Mouse (Mus musculus): ENCODE results near the gene Slc25a25. TPM values are rescaled to one million over a fixed set of nuclear protein-coding genes. Genes with fewer than 3 reads are reported as not detected.
A peak's percentile ranks its signal among the peaks of the same experiment; 100 is the strongest.

Slc25a25 gene
- polyA plus RNA-seq (2015; fragmentation: Nextera tagmentation; extraction: Ambion mirVana) = 11.1 and 11.5 TPM in 2 replicates

DNA sequence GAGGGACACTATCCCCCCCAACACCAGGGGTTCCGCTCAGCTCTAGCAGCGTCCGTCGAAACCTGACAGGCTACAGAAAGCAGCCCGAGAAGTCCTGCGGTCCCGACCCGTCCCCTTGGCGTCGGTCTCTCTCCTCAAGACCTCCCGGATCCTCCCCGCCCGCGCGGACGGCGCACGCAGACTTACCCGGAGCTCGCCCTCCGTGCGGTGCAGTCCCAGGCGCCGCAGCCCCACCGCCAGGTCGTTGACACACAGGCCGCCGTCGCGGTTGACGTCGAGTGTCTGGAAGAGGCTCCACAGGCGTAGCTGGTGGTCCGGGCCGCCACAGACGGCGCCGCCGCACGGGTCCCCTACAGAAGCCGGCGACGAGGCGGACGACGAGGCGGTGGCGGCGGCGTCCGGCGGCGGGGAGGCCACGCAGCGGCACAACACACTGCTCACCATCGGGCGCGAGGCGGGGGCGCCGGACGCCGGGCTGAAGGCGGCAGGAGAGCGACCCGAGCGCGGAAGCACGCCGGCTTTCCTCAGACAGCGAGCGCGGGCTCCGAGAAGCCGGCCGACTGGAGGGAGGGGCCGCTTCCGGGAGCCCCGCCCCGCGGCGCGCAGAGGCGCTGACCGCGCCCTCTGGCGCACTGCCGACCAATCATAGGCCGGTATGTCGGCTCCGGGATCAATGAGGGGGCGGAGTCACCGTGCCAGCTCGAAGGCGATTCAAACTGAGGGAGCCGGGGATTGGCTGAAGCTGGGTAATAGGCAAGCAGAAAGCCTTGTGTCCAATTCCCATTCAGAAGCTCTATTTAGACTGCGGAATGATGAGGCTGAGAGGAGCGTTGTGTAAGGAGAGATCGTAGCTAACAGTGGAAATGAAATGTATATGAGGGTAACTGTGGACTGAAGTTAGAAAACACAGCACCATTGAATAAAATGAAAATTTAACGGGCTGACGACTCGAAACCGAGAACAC is at the start of gene Slc25a25:
Gene Slc25a25 (minus strand): TSS at position 565 of the 964 bp plus-strand sequence.
- ATAC-seq (ENCODE audit: low FRiP score, low TSS enrichment) (peak; percentile 87), DNase-seq (ENCODE audit: low spot score) (peak; percentile 98)

GRCm38 (mm10) chr2:32500461-32500860 is 49.2 kb upstream of the Slc25a25 start:
- DNase-seq (ENCODE audit: low spot score) (no peak), ATAC-seq (ENCODE audit: low FRiP score, low TSS enrichment) (no peak)
- H3K4me3 ChIP-seq (ENCODE audit: low read depth, low read length) = no peak overlapping the region
- H3K9me3 ChIP-seq (ENCODE audit: control insufficient read depth, low read length) = no peaks in the 10 kb centered on the region
- WGBS = 64% methylated on average over 5 of the region's 5 CpGs
- no peaks in the 10 kb centered on the region for H3K36me3 ChIP-seq (ENCODE audit: control insufficient read depth, insufficient read depth, low read length)
- H3K4me2 ChIP-seq (replicated peaks; ENCODE audit: low read depth) = no peak overlapping the region
- TF ChIP-seq EP300 (optimal IDR thresholded peaks at IDR 0.05) = no peak
- TF ChIP-seq CTCF (IDR thresholded peaks at IDR 0.05; ENCODE audit: low read depth) = no peak
- H3K27me3 ChIP-seq (ENCODE audit: control insufficient read depth, insufficient read depth, low read length) = no peaks in the 10 kb centered on the region
- H3K27ac ChIP-seq (replicated peaks) = no peak overlapping the region
- no peak overlapping the region for H3K9ac ChIP-seq (ENCODE audit: low read length)
- no peaks in the 10 kb centered on the region for H3K4me1 ChIP-seq (replicated peaks; ENCODE audit: control insufficient read depth, insufficient read depth)

More for the DNA sequence above, at the start of gene Slc25a25:
- Histone ChIP-seq H3K27ac (replicated peaks) (peak within 1 kb of the TSS; percentile 94), H3K36me3 (ENCODE audit: control insufficient read depth, insufficient read depth, low read length) (peaks cover 4% of the 10 kb centered on the region; the same call in 1 of the 2 replicates), H3K9me3 (ENCODE audit: control insufficient read depth, low read length) (no peaks in the 10 kb centered on the region), H3K4me3 (ENCODE audit: low read depth, low read length) (peak within 1 kb of the TSS; percentile 86), H3K27me3 (ENCODE audit: control insufficient read depth, insufficient read depth, low read length) (no peaks in the 10 kb centered on the region), H3K4me2 (replicated peaks; ENCODE audit: low read depth) (peak within 1 kb of the TSS; percentile 80), H3K9ac (ENCODE audit: low read length) (peak within 1 kb of the TSS; percentile 88), H3K4me1 (replicated peaks; ENCODE audit: control insufficient read depth, insufficient read depth) (peaks cover 7% of the 10 kb centered on the region)
- TF ChIP-seq EP300 (optimal IDR thresholded peaks at IDR 0.05) (no peak), CTCF (IDR thresholded peaks at IDR 0.05; ENCODE audit: low read depth) (0 out of 2 replicates have a peak, but pooled peaks have one; percentile 4)
- under 1% methylated on average over 103 of the region's 103 CpGs for WGBS

DNA sequence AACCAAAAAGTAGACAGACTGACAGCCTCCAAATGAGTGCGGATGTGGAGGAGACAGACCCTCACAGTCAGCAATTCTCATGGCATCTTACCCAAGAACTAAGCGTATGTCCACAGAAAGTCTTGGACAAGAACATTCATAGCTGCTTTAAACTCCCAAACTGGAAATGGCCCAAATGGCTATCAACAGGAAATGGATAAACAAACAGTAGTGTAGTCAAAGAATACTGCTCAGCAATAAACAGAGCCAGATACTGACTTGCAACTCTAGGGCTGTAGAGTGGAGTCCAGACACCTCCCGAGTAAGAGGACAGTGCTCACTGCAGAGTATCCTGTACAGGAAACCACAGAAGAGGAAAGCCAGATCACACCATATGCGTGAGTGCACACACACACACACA is 48.1 kb upstream of the Slc25a25 start:
- DNase-seq (ENCODE audit: low spot score) (no peak), ATAC-seq (ENCODE audit: low FRiP score, low TSS enrichment) (no peak)
- no peak overlapping the region for H3K27ac ChIP-seq (replicated peaks)
- TF ChIP-seq CTCF (IDR thresholded peaks at IDR 0.05; ENCODE audit: low read depth) (no peak), EP300 (optimal IDR thresholded peaks at IDR 0.05) (no peak)
- H3K27me3 ChIP-seq (ENCODE audit: control insufficient read depth, insufficient read depth, low read length) = no peaks in the 10 kb centered on the region
- H3K4me2 ChIP-seq (replicated peaks; ENCODE audit: low read depth) = no peak overlapping the region
- H3K4me3 ChIP-seq (ENCODE audit: low read depth, low read length) = no peak overlapping the region
- no peaks in the 10 kb centered on the region for H3K4me1 ChIP-seq (replicated peaks; ENCODE audit: control insufficient read depth, insufficient read depth)
- no peak overlapping the region for H3K9ac ChIP-seq (ENCODE audit: low read length)
- H3K9me3 ChIP-seq (ENCODE audit: control insufficient read depth, low read length) = no peaks in the 10 kb centered on the region
- no peaks in the 10 kb centered on the region for H3K36me3 ChIP-seq (ENCODE audit: control insufficient read depth, insufficient read depth, low read length)
- WGBS = 62% methylated on average over 4 of the region's 4 CpGs

DNA sequence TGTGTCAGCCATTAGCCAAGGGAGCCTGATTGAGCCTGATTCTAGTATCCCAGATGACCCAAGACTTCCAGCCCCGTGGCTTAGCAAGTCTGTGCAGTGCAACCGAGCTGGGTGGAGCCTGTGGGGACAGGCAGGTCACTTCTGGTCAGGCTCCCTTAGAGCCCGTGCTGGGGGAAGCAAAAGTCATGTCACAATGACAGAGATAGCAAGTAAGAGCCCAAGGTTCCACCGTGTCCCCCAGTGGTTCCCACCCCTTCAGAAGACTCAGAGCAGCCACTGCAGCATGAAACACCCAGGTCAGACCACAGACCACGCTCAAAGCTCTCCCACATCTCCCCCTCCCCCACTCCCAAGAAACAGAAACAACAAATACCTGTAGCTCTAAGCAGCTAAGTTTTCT is 44.9 kb upstream of the Slc25a25 start:
- Histone ChIP-seq H3K9me3 (ENCODE audit: control insufficient read depth, low read length) (no peaks in the 10 kb centered on the region), H3K36me3 (ENCODE audit: control insufficient read depth, insufficient read depth, low read length) (no peaks in the 10 kb centered on the region), H3K9ac (ENCODE audit: low read length) (no peak overlapping the region), H3K4me1 (replicated peaks; ENCODE audit: control insufficient read depth, insufficient read depth) (no peaks in the 10 kb centered on the region), H3K27me3 (ENCODE audit: control insufficient read depth, insufficient read depth, low read length) (no peaks in the 10 kb centered on the region), H3K27ac (replicated peaks) (no peak overlapping the region), H3K4me3 (ENCODE audit: low read depth, low read length) (no peak overlapping the region), H3K4me2 (replicated peaks; ENCODE audit: low read depth) (no peak overlapping the region)
- DNase-seq (ENCODE audit: low spot score) (no peak), ATAC-seq (ENCODE audit: low FRiP score, low TSS enrichment) (no peak)
- TF ChIP-seq EP300 (optimal IDR thresholded peaks at IDR 0.05) (no peak), CTCF (IDR thresholded peaks at IDR 0.05; ENCODE audit: low read depth) (no peak)
- WGBS = 46% methylated on average over 5 of the region's 5 CpGs

DNA sequence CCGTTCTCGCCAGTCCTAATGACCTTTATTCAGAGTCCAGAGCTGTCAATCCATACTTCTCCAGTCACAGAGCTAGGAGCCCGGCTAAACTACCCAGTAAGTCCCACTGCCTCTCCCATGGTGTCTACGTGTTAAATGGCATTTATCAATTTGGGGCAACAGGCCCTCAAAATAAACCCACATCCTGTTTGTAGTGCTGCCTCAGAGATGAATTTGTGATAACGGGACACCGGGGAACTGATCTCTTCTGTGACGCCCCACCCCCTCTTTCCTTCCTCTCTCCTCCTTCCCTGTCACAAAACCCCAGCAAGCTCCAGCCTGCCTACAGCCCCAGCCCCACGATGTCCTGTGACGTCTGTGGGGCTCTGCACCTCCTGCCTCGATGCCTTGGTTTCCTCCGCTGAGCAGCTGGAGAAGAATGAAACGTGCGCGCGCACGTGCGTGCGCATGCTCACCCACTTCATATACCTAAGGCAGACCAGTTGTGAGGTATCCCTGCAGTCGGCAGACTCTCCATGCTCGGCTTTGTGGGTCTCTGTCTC is 44.0 kb upstream of the Slc25a25 start:
- H3K27ac ChIP-seq (replicated peaks) = no peak overlapping the region
- no peak overlapping the region for H3K4me3 ChIP-seq (ENCODE audit: low read depth, low read length)

More for the DNA sequence above, 44.0 kb upstream of the Slc25a25 start:
- Histone ChIP-seq H3K36me3 (ENCODE audit: control insufficient read depth, insufficient read depth, low read length) (no peaks in the 10 kb centered on the region), H3K9me3 (ENCODE audit: control insufficient read depth, low read length) (no peaks in the 10 kb centered on the region), H3K4me1 (replicated peaks; ENCODE audit: control insufficient read depth, insufficient read depth) (no peaks in the 10 kb centered on the region), H3K9ac (ENCODE audit: low read length) (no peak overlapping the region), H3K27me3 (ENCODE audit: control insufficient read depth, insufficient read depth, low read length) (no peaks in the 10 kb centered on the region), H3K4me2 (replicated peaks; ENCODE audit: low read depth) (no peak overlapping the region; the same call in 1 of the 2 replicates)
- TF ChIP-seq CTCF (IDR thresholded peaks at IDR 0.05; ENCODE audit: low read depth) = no peak
- TF ChIP-seq EP300 (optimal IDR thresholded peaks at IDR 0.05) = no peak
- DNase-seq (ENCODE audit: low spot score) (no peak), ATAC-seq (ENCODE audit: low FRiP score, low TSS enrichment) (no peak)
- 61% methylated on average over 20 of the region's 20 CpGs for WGBS
